Mouse (Mus musculus): ENCODE results near the gene Upf1. TPM values are rescaled to one million over a fixed set of nuclear protein-coding genes. Genes with fewer than 3 reads are reported as not detected.

Gene Upf1
- total and polyA plus RNA-seq, 2 experiments from 2014 or later: 9.7 to 45.4 TPM

- ATAC-seq (ENCODE audit: low FRiP score): no peak; the same call in 1 of the 2 replicates
- no peak for DNase-seq (ENCODE audit: low spot score)
Measured at GRCm38 (mm10) chr8:70354004-70354403, 926 bp upstream of the Upf1 start.

GRCm38 (mm10) chr8:70352657-70353151, 374 bp downstream of the Upf1 start:
- Histone ChIP-seq H3K27ac (ENCODE audit: low read depth, low read length) (peak overlapping the region; percentile 86), H3K9me3 (ENCODE audit: low read length) (no peaks in the 10 kb centered on the region), H3K36me3 (ENCODE audit: insufficient read depth, low read length) (peaks cover 9% of the 10 kb centered on the region), H3K4me3 (ENCODE audit: low read depth, low read length) (peak overlapping the region; percentile 100), H3K4me1 (ENCODE audit: insufficient read depth, low read length) (peaks cover 16% of the 10 kb centered on the region), H3K4me2 (ENCODE audit: low read depth, low read length, poor library complexity, severe bottlenecking) (peak overlapping the region; percentile 98), H3K9ac (replicated peaks; ENCODE audit: low read length, poor library complexity, severe bottlenecking) (peak overlapping the region; percentile 93), H3K27me3 (ENCODE audit: insufficient read depth, low read length) (no peaks in the 10 kb centered on the region)
- no peak for DNase-seq (ENCODE audit: low spot score)
- peak; percentile 42 for ATAC-seq (ENCODE audit: low FRiP score)
- WGBS: 0% methylated on average over 37 of the region's 64 CpGs
- no peak for TF ChIP-seq CTCF (IDR thresholded peaks at IDR 0.05)

More at GRCm38 (mm10) chr8:70354004-70354403, 926 bp upstream of the Upf1 start:
- peak overlapping the region; percentile 98 for H3K4me2 ChIP-seq (ENCODE audit: low read depth, low read length, poor library complexity, severe bottlenecking)
- H3K9ac ChIP-seq (replicated peaks; ENCODE audit: low read length, poor library complexity, severe bottlenecking): peak overlapping the region; percentile 67
- H3K27ac ChIP-seq (ENCODE audit: low read depth, low read length): peak overlapping the region; percentile 84
- peaks cover 16% of the 10 kb centered on the region for H3K4me1 ChIP-seq (ENCODE audit: insufficient read depth, low read length)
- TF ChIP-seq CTCF (IDR thresholded peaks at IDR 0.05): no peak
- peaks cover 5% of the 10 kb centered on the region; the same call in 1 of the 2 replicates for H3K36me3 ChIP-seq (ENCODE audit: insufficient read depth, low read length)
- 71% methylated on average over 4 of the region's 4 CpGs for WGBS
- H3K4me3 ChIP-seq (ENCODE audit: low read depth, low read length): peak overlapping the region; percentile 100
- no peaks in the 10 kb centered on the region for H3K27me3 ChIP-seq (ENCODE audit: insufficient read depth, low read length)
- H3K9me3 ChIP-seq (ENCODE audit: low read length): no peaks in the 10 kb centered on the region

GRCm38 (mm10) chr8:70352000-70352384, 1.1 kb downstream of the Upf1 start:
- Histone ChIP-seq H3K9ac (replicated peaks; ENCODE audit: low read length, poor library complexity, severe bottlenecking) (peak overlapping the region; percentile 93), H3K9me3 (ENCODE audit: low read length) (no peaks in the 10 kb centered on the region), H3K4me3 (ENCODE audit: low read depth, low read length) (peak overlapping the region; percentile 100), H3K4me2 (ENCODE audit: low read depth, low read length, poor library complexity, severe bottlenecking) (peak overlapping the region; percentile 98), H3K27ac (ENCODE audit: low read depth, low read length) (no peak overlapping the region), H3K4me1 (ENCODE audit: insufficient read depth, low read length) (peaks cover 16% of the 10 kb centered on the region), H3K27me3 (ENCODE audit: insufficient read depth, low read length) (no peaks in the 10 kb centered on the region), H3K36me3 (ENCODE audit: insufficient read depth, low read length) (peaks cover 9% of the 10 kb centered on the region)
- ATAC-seq (ENCODE audit: low FRiP score) (no peak), DNase-seq (ENCODE audit: low spot score) (no peak)
- no peak for TF ChIP-seq CTCF (IDR thresholded peaks at IDR 0.05)
- 27% methylated on average over 3 of the region's 3 CpGs for WGBS

GRCm38 (mm10) chr8:70351035-70351999, 1.8 kb downstream of the Upf1 start:
- 57% methylated on average over 15 of the region's 15 CpGs for WGBS
- ATAC-seq (ENCODE audit: low FRiP score): no peak
- no peaks in the 10 kb centered on the region for H3K27me3 ChIP-seq (ENCODE audit: insufficient read depth, low read length)
- peaks cover 9% of the 10 kb centered on the region for H3K36me3 ChIP-seq (ENCODE audit: insufficient read depth, low read length)
- H3K4me2 ChIP-seq (ENCODE audit: low read depth, low read length, poor library complexity, severe bottlenecking): peak overlapping the region; percentile 98
- peak overlapping the region; percentile 93 for H3K9ac ChIP-seq (replicated peaks; ENCODE audit: low read length, poor library complexity, severe bottlenecking)
- peaks cover 16% of the 10 kb centered on the region for H3K4me1 ChIP-seq (ENCODE audit: insufficient read depth, low read length)
- TF ChIP-seq CTCF (IDR thresholded peaks at IDR 0.05): no peak
- H3K9me3 ChIP-seq (ENCODE audit: low read length): no peaks in the 10 kb centered on the region
- H3K4me3 ChIP-seq (ENCODE audit: low read depth, low read length): peak overlapping the region; percentile 100
- peak; percentile 15 for DNase-seq (ENCODE audit: low spot score)
- no peak overlapping the region for H3K27ac ChIP-seq (ENCODE audit: low read depth, low read length)

- Histone ChIP-seq H3K4me1 (ENCODE audit: insufficient read depth, low read length) (peaks cover 16% of the 10 kb centered on the region), H3K9ac (replicated peaks; ENCODE audit: low read length, poor library complexity, severe bottlenecking) (no peak overlapping the region), H3K27ac (ENCODE audit: low read depth, low read length) (no peak overlapping the region), H3K9me3 (ENCODE audit: low read length) (no peaks in the 10 kb centered on the region), H3K4me2 (ENCODE audit: low read depth, low read length, poor library complexity, severe bottlenecking) (no peak overlapping the region), H3K27me3 (ENCODE audit: insufficient read depth, low read length) (no peaks in the 10 kb centered on the region), H3K4me3 (ENCODE audit: low read depth, low read length) (no peak overlapping the region), H3K36me3 (ENCODE audit: insufficient read depth, low read length) (peaks cover 15% of the 10 kb centered on the region)
- no peak for TF ChIP-seq CTCF (IDR thresholded peaks at IDR 0.05)
- no peak for DNase-seq (ENCODE audit: low spot score)
- 67% methylated on average over 1 of the region's 1 CpGs for WGBS
- no peak for ATAC-seq (ENCODE audit: low FRiP score)
Measured at GRCm38 (mm10) chr8:70347860-70348420, 5.1 kb downstream of the Upf1 start.
